22 mouse cellular contexts compared by ENCODE assay signal in genomic region chr4:44533286-44533685, GRCm38 (mm10).
A peak's percentile ranks its signal among the peaks of the same experiment; 100 is the strongest.
DNase-seq lines count a peak whose midpoint lies in the region; ATAC-seq and TF ChIP-seq lines count a peak whose summit lies in the region.
"Had no signal": no experiment of that assay in that cellular context is flagged by ENCODE, and none has a peak within 500 bp of the region (broad histone marks: within the 10 kb centered on the region; RNA-seq: fewer than 3 reads in every experiment).

No protein-coding gene starts in this region.

- DNase-seq in R1 (ENCODE audit: low read depth, low spot score), result peak; percentile 46
- no peak for DNase-seq in neural tube, embryonic 10.5 days (ENCODE audit: extremely low spot score, low spot score)
- DNase-seq: B cell, adult 2 months; cerebellum, adult 11-12 months; cerebellum, adult 2 months; cerebellum, adult 9-10 months; cerebellum, postnatal 10 days; cerebellum, postnatal 25 days; forebrain, postnatal 0 days had no signal

- no peak overlapping the region for H3K9ac ChIP-seq in hindbrain, embryonic 12.5 days
- H3K9ac ChIP-seq in hindbrain, embryonic 16.5 days (ENCODE audit: low read depth, low read length), result no peak overlapping the region
- H3K9ac ChIP-seq in intestine, postnatal 0 days (ENCODE audit: low read depth, low read length), result no peak overlapping the region
- H3K9ac ChIP-seq: embryonic facial prominence, embryonic 12.5 days; forebrain, embryonic 13.5 days; forebrain, embryonic 15.5 days; forebrain, postnatal 0 days had no signal

- WGBS in hindbrain, embryonic 12.5 days, result 73% methylated on average over 5 of the region's 5 CpGs
- 69% methylated on average over 5 of the region's 5 CpGs for whole genome bisulfite sequencing in hindbrain, embryonic 16.5 days
- 59% methylated on average over 5 of the region's 5 CpGs for WGBS in intestine, postnatal 0 days

- no peaks in the 10 kb centered on the region for H3K36me3 ChIP-seq in hindbrain, embryonic 12.5 days
- H3K36me3 ChIP-seq in hindbrain, embryonic 16.5 days (ENCODE audit: control insufficient read depth, insufficient read depth, low read length), result no peaks in the 10 kb centered on the region
- H3K36me3 ChIP-seq in E14TG2a.4 (ENCODE audit: insufficient read depth, low read length), result no peaks in the 10 kb centered on the region
- H3K36me3 ChIP-seq in intestine, postnatal 0 days (ENCODE audit: control insufficient read depth, insufficient read depth), result no peaks in the 10 kb centered on the region
- H3K36me3 ChIP-seq: embryonic facial prominence, embryonic 10.5 days; embryonic facial prominence, embryonic 12.5 days; forebrain, embryonic 15.5 days; G1E had no signal

- peaks cover 7% of the 10 kb centered on the region; the same call in 1 of the 2 replicates for H3K27me3 ChIP-seq in hindbrain, embryonic 12.5 days
- H3K27me3 ChIP-seq in hindbrain, embryonic 16.5 days (replicated peaks; ENCODE audit: control insufficient read depth, insufficient read depth, low read length), result 0 out of 2 replicates have a peak, but pooled peaks cover 4% of the 10 kb centered on the region
- peaks cover 52% of the 10 kb centered on the region for H3K27me3 ChIP-seq in E14TG2a.4 (ENCODE audit: insufficient read depth, low read length)
- no peaks in the 10 kb centered on the region for H3K27me3 ChIP-seq in intestine, postnatal 0 days (replicated peaks; ENCODE audit: control insufficient read depth, insufficient read depth, low read length)
- H3K27me3 ChIP-seq: CH12.LX; embryonic facial prominence, embryonic 12.5 days had no signal

- H3K9me3 ChIP-seq in hindbrain, embryonic 12.5 days (replicated peaks), result no peaks in the 10 kb centered on the region
- no peaks in the 10 kb centered on the region for H3K9me3 ChIP-seq in hindbrain, embryonic 16.5 days (ENCODE audit: control insufficient read depth, low read length)
- no peaks in the 10 kb centered on the region for H3K9me3 ChIP-seq in E14TG2a.4 (ENCODE audit: low read length)
- H3K9me3 ChIP-seq in intestine, postnatal 0 days (ENCODE audit: control insufficient read depth), result no peaks in the 10 kb centered on the region
- H3K9me3 ChIP-seq: embryonic facial prominence, embryonic 10.5 days; embryonic facial prominence, embryonic 12.5 days; forebrain, embryonic 13.5 days; forebrain, embryonic 15.5 days; G1E had no signal

- H3K27ac ChIP-seq in hindbrain, embryonic 12.5 days, result 0 out of 2 replicates have a peak overlapping the region, but pooled peaks have one; percentile 17
- H3K27ac ChIP-seq in hindbrain, embryonic 16.5 days (ENCODE audit: low read depth, low read length), result no peak overlapping the region
- H3K27ac ChIP-seq in intestine, postnatal 0 days (ENCODE audit: low read depth, low read length), result no peak overlapping the region
- H3K27ac ChIP-seq: embryonic facial prominence, embryonic 10.5 days; embryonic facial prominence, embryonic 12.5 days; forebrain, embryonic 13.5 days; forebrain, embryonic 15.5 days had no signal

- H3K4me2 ChIP-seq in hindbrain, embryonic 12.5 days (replicated peaks), result no peak overlapping the region
- H3K4me2 ChIP-seq in hindbrain, embryonic 16.5 days (ENCODE audit: low read length), result no peak overlapping the region
- no peak overlapping the region for H3K4me2 ChIP-seq in intestine, postnatal 0 days (replicated peaks; ENCODE audit: low read depth)
- H3K4me2 ChIP-seq: embryonic facial prominence, embryonic 12.5 days; forebrain, embryonic 13.5 days; forebrain, embryonic 15.5 days had no signal

- TF ChIP-seq CTCF in E14TG2a.4 (conservative IDR thresholded peaks at IDR 0.05; ENCODE audit: low read length), result no peak
- TF ChIP-seq CTCF in intestine, postnatal 0 days (IDR thresholded peaks at IDR 0.05; ENCODE audit: low read depth), result no peak

- H3K4me3 ChIP-seq in hindbrain, embryonic 12.5 days, result no peak overlapping the region
- H3K4me3 ChIP-seq in hindbrain, embryonic 16.5 days (ENCODE audit: low read length), result no peak overlapping the region
- H3K4me3 ChIP-seq in E14TG2a.4 (replicated peaks; ENCODE audit: low read length), result peak overlapping the region; percentile 46; the same call in 1 of the 2 replicates
- H3K4me3 ChIP-seq in intestine, postnatal 0 days (ENCODE audit: low read depth, low read length), result no peak overlapping the region
- H3K4me3 ChIP-seq: embryonic facial prominence, embryonic 10.5 days; embryonic facial prominence, embryonic 12.5 days; forebrain, embryonic 13.5 days; forebrain, embryonic 15.5 days had no signal

- ATAC-seq in hindbrain, embryonic 12.5 days (ENCODE audit: low FRiP score), result no peak
- no peak for ATAC-seq in hindbrain, embryonic 16.5 days
- no peak for ATAC-seq in intestine, postnatal 0 days
- ATAC-seq: activated CD4-positive, CD25-positive, alpha-beta regulatory T cell, adult 4 months; CD4-positive, CD25-positive, alpha-beta regulatory T cell, adult 4 months; forebrain, embryonic 13.5 days; forebrain, embryonic 15.5 days; forebrain, postnatal 0 days; Patski had no signal

- peaks cover 14% of the 10 kb centered on the region for H3K4me1 ChIP-seq in hindbrain, embryonic 12.5 days
- H3K4me1 ChIP-seq in hindbrain, embryonic 16.5 days (ENCODE audit: control insufficient read depth, insufficient read depth, low read depth, low read length), result peaks cover 15% of the 10 kb centered on the region
- H3K4me1 ChIP-seq in E14TG2a.4 (replicated peaks; ENCODE audit: low read depth, low read length), result peaks cover 73% of the 10 kb centered on the region
- no peaks in the 10 kb centered on the region for H3K4me1 ChIP-seq in intestine, postnatal 0 days (replicated peaks; ENCODE audit: control insufficient read depth, insufficient read depth, low read length)
- H3K4me1 ChIP-seq: forebrain, embryonic 13.5 days; forebrain, embryonic 15.5 days had no signal
